Mouse (Mus musculus): Measurements from ENCODE around the gene Hopx.

DNA sequence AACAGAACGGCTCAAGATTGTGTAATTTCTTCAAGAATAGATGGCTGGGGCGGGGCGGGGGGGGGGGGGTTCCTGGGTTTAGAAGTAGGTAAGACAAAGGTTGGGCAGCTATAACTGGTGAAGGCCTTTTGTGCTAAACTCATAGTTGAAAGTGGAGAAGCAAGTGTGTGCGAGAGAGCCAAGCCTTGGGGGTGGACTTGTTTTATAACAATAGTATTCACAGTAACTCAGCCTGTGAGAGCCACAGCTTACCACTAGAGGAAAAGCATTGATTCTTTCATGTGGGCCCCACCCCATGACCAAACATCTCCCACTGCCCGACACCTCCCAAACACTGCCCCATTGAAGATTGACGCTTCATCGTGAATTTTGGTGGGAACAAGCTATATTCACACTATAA, 48.7 kb upstream of the Hopx start:
- TF ChIP-seq CTCF (conservative IDR thresholded peaks at IDR 0.05; ENCODE audit: low read length) (no peak), POU5F1 (IDR thresholded peaks at IDR 0.05; ENCODE audit: borderline replicate concordance, low read length) (no peak), NANOG (IDR thresholded peaks at IDR 0.05; ENCODE audit: borderline replicate concordance, low read length) (no peak)
